Mouse (Mus musculus): Measurements from ENCODE around the gene Ppm1l. TPM values are rescaled to one million over a fixed set of nuclear protein-coding genes. Genes with fewer than 3 reads are reported as not detected.

Ppm1l gene
- total and polyA plus RNA-seq, 3 experiments, result 7.6 to 31.3 (median 24.1) TPM

GRCm38 (mm10) chr3:69319061-69319720 is 2.5 kb downstream of the Ppm1l start:
- no peak overlapping the region for H3K27ac ChIP-seq
- no peak overlapping the region for H3K4me3 ChIP-seq
- no peaks in the 10 kb centered on the region for H3K27me3 ChIP-seq (ENCODE audit: control insufficient read depth, insufficient read depth, low read length)
- no peaks in the 10 kb centered on the region for H3K79me2 ChIP-seq (replicated peaks; ENCODE audit: control insufficient read depth, insufficient read depth, low read length)
- 77% methylated on average over 6 of the region's 6 CpGs for WGBS
- TF ChIP-seq CTCF (IDR thresholded peaks at IDR 0.05), result no peak
- no peak for TF ChIP-seq EP300 (IDR thresholded peaks at IDR 0.05; ENCODE audit: insufficient read depth, low read depth, low read length)
- TF ChIP-seq POLR2A (IDR thresholded peaks at IDR 0.05; ENCODE audit: insufficient read depth, low read depth, low read length), result no peak
- no peak overlapping the region; the same call in 1 of the 2 replicates for H3K9ac ChIP-seq (ENCODE audit: low read depth, low read length)
- intact Hi-C loops (cut with DNase I), result loop anchor here (5.0 kb wide), 1 partner anchor 38 kb away; no protein-coding TSS in a partner anchor
- no peaks in the 10 kb centered on the region for H3K36me3 ChIP-seq (ENCODE audit: control insufficient read depth, insufficient read depth, low read length)
- H3K4me1 ChIP-seq (ENCODE audit: control insufficient read depth, insufficient read depth, low read length), result peaks cover 8% of the 10 kb centered on the region
- no peak for DNase-seq

DNA sequence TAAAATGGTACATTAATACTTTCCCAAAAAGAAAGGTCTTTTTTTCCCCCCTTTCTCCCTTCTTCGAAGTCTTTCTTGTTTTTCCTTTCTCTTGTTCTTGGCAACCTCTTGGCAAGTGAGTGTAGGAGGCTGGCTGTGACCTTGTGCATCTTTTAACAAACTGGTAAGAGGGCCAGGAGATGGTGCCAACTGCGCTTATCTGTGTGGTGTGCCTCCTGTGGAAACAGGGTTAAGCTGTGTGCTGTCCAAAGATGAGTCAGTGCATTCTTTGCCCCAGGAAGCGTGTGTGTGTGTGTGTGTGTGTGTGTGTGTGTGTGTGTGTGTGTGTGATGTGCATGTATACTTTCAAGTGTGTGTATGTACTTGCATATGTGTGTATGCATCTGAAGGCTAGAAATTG is 7.3 kb downstream of the Ppm1l start:
- no peaks in the 10 kb centered on the region for H3K27me3 ChIP-seq (ENCODE audit: control insufficient read depth, insufficient read depth, low read length)
- H3K36me3 ChIP-seq (ENCODE audit: control insufficient read depth, insufficient read depth, low read length), result no peaks in the 10 kb centered on the region
- peak; percentile 25 to 66 for DNase-seq
- TF ChIP-seq POLR2A (IDR thresholded peaks at IDR 0.05; ENCODE audit: insufficient read depth, low read depth, low read length) (no peak), EP300 (IDR thresholded peaks at IDR 0.05; ENCODE audit: insufficient read depth, low read depth, low read length) (0 out of 2 replicates have a peak, but pooled peaks have one; percentile 46)
- no peak overlapping the region for H3K9ac ChIP-seq (ENCODE audit: low read depth, low read length)
- H3K4me3 ChIP-seq, result no peak overlapping the region
- peaks cover 1% of the 10 kb centered on the region; the same call in 1 of the 2 replicates for H3K4me1 ChIP-seq (ENCODE audit: control insufficient read depth, insufficient read depth, low read length)
- no peak overlapping the region; the same call in 1 of the 2 replicates for H3K27ac ChIP-seq
- H3K79me2 ChIP-seq (replicated peaks; ENCODE audit: control insufficient read depth, insufficient read depth, low read length), result no peaks in the 10 kb centered on the region
- 33% methylated on average over 3 of the region's 3 CpGs for WGBS
- intact Hi-C loops (cut with DNase I), result loop anchor here (2.0 kb wide), 1 partner anchor 71 kb away; no protein-coding TSS in a partner anchor

- Histone ChIP-seq H3K27ac (no peak overlapping the region), H3K36me3 (ENCODE audit: control insufficient read depth, insufficient read depth, low read length) (no peaks in the 10 kb centered on the region), H3K4me3 (no peak overlapping the region), H3K27me3 (ENCODE audit: control insufficient read depth, insufficient read depth, low read length) (no peaks in the 10 kb centered on the region), H3K4me1 (ENCODE audit: control insufficient read depth, insufficient read depth, low read length) (no peaks in the 10 kb centered on the region), H3K9ac (ENCODE audit: low read depth, low read length) (no peak overlapping the region), H3K79me2 (replicated peaks; ENCODE audit: control insufficient read depth, insufficient read depth, low read length) (no peaks in the 10 kb centered on the region)
- no peak for TF ChIP-seq CTCF (IDR thresholded peaks at IDR 0.05)
- TF ChIP-seq EP300 (IDR thresholded peaks at IDR 0.05; ENCODE audit: insufficient read depth, low read depth, low read length), result no peak
- no peak for TF ChIP-seq POLR2A (IDR thresholded peaks at IDR 0.05; ENCODE audit: insufficient read depth, low read depth, low read length)
- intact Hi-C loops (cut with DNase I), result no loop called here
- DNase-seq, result no peak
- WGBS, result 36% methylated on average over 5 of the region's 5 CpGs
These were observed 13.2 kb downstream of the Ppm1l start for GRCm38 (mm10) chr3:69329910-69330309.

DNA sequence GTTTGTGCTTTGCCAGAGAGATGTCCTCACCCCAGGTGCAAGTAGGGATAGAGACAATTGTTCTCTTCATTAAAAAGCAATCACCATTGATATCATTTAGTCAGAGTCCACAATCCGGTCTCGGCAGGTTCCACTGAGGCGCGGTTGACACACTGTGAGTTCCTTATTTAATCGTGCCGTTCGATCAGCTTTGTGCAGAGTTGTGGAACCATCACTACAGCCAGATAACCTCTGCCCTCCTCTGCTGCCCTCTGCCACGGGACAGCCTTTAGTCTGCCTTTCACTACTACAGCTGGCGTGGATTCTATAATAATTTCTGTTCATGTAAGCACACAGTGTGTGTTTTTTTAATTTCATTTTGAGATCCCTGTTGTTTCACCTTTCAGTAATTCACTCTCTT is 17.2 kb downstream of the Ppm1l start:
- Histone ChIP-seq H3K27ac (no peak overlapping the region), H3K9ac (ENCODE audit: low read depth, low read length) (no peak overlapping the region), H3K27me3 (ENCODE audit: control insufficient read depth, insufficient read depth, low read length) (no peaks in the 10 kb centered on the region), H3K4me3 (no peak overlapping the region), H3K36me3 (ENCODE audit: control insufficient read depth, insufficient read depth, low read length) (no peaks in the 10 kb centered on the region), H3K79me2 (replicated peaks; ENCODE audit: control insufficient read depth, insufficient read depth, low read length) (no peaks in the 10 kb centered on the region), H3K4me1 (ENCODE audit: control insufficient read depth, insufficient read depth, low read length) (no peaks in the 10 kb centered on the region)
- DNase-seq, result no peak
- TF ChIP-seq EP300 (IDR thresholded peaks at IDR 0.05; ENCODE audit: insufficient read depth, low read depth, low read length), result no peak
- TF ChIP-seq POLR2A (IDR thresholded peaks at IDR 0.05; ENCODE audit: insufficient read depth, low read depth, low read length), result no peak
- no peak for TF ChIP-seq CTCF (IDR thresholded peaks at IDR 0.05)
- WGBS, result 74% methylated on average over 9 of the region's 9 CpGs
- intact Hi-C loops (cut with DNase I), result no loop called here

DNA sequence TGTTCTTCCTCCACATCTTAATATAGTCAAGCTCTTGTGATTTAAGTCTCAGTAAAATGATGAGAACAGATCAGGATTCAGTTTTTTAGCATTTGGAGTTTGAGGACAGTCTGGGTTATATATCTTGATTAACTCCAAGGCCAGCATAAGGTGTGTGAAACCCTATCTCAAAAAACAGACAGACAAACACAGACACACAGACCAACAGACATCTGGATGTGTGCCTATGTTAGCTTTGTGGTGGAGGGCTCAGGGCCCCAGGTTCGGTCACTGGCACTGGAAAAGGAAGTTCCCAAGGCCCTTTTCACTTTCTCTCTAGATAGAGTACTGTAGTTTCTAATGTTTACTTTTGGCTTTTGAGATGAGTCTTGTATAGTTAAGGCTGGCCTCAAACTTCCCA is 23.8 kb downstream of the Ppm1l start:
- no peaks in the 10 kb centered on the region for H3K79me2 ChIP-seq (replicated peaks; ENCODE audit: control insufficient read depth, insufficient read depth, low read length)
- H3K27me3 ChIP-seq (ENCODE audit: control insufficient read depth, insufficient read depth, low read length), result no peaks in the 10 kb centered on the region
- 50% methylated on average over 1 of the region's 1 CpGs for WGBS
- intact Hi-C loops (cut with DNase I), result no loop called here
- no peak for DNase-seq
- no peaks in the 10 kb centered on the region for H3K36me3 ChIP-seq (ENCODE audit: control insufficient read depth, insufficient read depth, low read length)
- no peak for TF ChIP-seq CTCF (IDR thresholded peaks at IDR 0.05)
- TF ChIP-seq POLR2A (IDR thresholded peaks at IDR 0.05; ENCODE audit: insufficient read depth, low read depth, low read length), result no peak
- TF ChIP-seq EP300 (IDR thresholded peaks at IDR 0.05; ENCODE audit: insufficient read depth, low read depth, low read length), result no peak
- H3K4me1 ChIP-seq (ENCODE audit: control insufficient read depth, insufficient read depth, low read length), result no peaks in the 10 kb centered on the region
- no peak overlapping the region for H3K4me3 ChIP-seq
- H3K27ac ChIP-seq, result no peak overlapping the region
- no peak overlapping the region for H3K9ac ChIP-seq (ENCODE audit: low read depth, low read length)

DNA sequence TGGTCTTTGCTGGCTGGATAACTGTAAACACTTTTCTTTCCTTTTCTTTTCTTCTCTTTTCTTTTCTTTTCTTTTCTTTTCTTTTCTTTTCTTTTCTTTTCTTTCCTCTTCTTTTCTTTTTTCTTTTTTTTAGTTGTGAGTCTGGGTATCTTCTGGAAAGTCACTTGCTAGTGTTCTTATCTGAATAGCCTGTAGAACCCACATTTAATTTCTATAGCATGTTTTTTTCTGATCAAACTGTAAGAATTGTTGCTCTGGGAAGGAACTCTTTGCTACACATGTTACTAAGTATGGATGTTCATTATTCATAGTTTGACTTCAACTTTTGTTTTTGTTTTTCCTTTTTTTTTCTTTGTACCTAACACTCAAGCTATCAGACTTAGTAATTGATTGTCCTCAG is 24.3 kb downstream of the Ppm1l start:
- no peak overlapping the region for H3K4me3 ChIP-seq
- DNase-seq, result no peak

More for the DNA sequence above, 24.3 kb downstream of the Ppm1l start:
- H3K36me3 ChIP-seq (ENCODE audit: control insufficient read depth, insufficient read depth, low read length), result no peaks in the 10 kb centered on the region
- H3K27me3 ChIP-seq (ENCODE audit: control insufficient read depth, insufficient read depth, low read length), result no peaks in the 10 kb centered on the region
- no peak overlapping the region for H3K9ac ChIP-seq (ENCODE audit: low read depth, low read length)
- intact Hi-C loops (cut with DNase I), result no loop called here
- no peaks in the 10 kb centered on the region for H3K79me2 ChIP-seq (replicated peaks; ENCODE audit: control insufficient read depth, insufficient read depth, low read length)
- no peaks in the 10 kb centered on the region for H3K4me1 ChIP-seq (ENCODE audit: control insufficient read depth, insufficient read depth, low read length)
- TF ChIP-seq POLR2A (IDR thresholded peaks at IDR 0.05; ENCODE audit: insufficient read depth, low read depth, low read length) (no peak), CTCF (IDR thresholded peaks at IDR 0.05) (no peak), EP300 (IDR thresholded peaks at IDR 0.05; ENCODE audit: insufficient read depth, low read depth, low read length) (no peak)
- H3K27ac ChIP-seq, result no peak overlapping the region

Measured in heart, adult 2 months (tissue).